Mouse (Mus musculus): ENCODE data around the gene Arid5b.

DNA sequence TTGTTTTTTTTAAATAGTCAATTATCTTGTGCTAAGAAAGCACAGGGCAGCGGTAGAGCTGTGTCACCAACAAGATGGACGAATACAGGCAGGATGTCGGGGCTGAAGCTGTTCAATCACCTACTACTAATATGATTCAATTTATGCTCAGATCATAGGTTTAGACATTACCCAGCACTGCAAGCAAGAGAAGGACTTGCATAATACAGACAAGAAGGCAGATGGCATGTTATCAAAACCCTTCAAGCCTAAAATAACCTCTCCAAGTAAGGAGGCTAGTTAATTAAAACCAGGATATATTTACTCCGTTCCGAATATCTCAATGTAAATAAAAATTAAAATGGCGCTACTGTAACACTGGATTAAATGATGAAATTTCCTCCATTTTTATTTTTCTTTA lies 96.3 kb downstream of the Arid5b start:
- no peak for TF ChIP-seq CTCF (IDR thresholded peaks at IDR 0.05; ENCODE audit: low read depth)
- TF ChIP-seq EP300 (IDR thresholded peaks at IDR 0.05; ENCODE audit: low read depth): no peak

Measured in liver, postnatal 0 days (tissue).